Mouse (Mus musculus): Measurements from ENCODE around the gene Syt16. TPM values are rescaled to one million over a fixed set of nuclear protein-coding genes. Genes with fewer than 3 reads are reported as not detected.
A peak's percentile ranks its signal among the peaks of the same experiment; 100 is the strongest.

Syt16 gene
- total RNA-seq, 2 experiments from 2014 or later: 113 TPM

- DNase-seq (ENCODE audit: extremely low spot score in 1 of 2, low spot score in 2 of 2): no peak
- intact Hi-C loops (cut with DNase I): no loop called here
Observed at GRCm38 (mm10) chr12:74272545-74272944, 275.1 kb downstream of the Syt16 start.

GRCm38 (mm10) chr12:74277265-74277664 lies 279.8 kb downstream of the Syt16 start:
- no peak for DNase-seq (ENCODE audit: extremely low spot score in 1 of 2, low spot score in 2 of 2)
- intact Hi-C loops (cut with DNase I): no loop called here

DNA sequence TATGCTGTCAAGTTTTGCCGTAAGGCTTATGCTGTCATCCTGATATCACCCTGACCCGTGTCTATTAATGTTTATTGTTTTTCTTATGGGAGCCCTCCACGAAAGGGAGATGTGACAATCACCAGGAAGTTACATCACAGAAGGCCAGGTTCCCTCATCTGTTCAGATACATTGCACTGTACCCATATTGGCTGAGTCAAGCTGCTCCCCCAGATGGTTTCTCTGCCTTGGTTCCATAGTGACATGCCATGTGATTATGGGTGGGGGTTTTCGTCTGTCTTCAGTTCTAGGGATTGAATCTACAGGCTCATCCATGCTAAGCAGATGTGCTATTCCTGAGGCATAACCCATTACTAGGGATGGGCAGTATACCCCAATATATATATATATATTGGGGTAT lies 283.9 kb downstream of the Syt16 start:
- DNase-seq (ENCODE audit: extremely low spot score in 1 of 2, low spot score in 2 of 2): no peak
- intact Hi-C loops (cut with DNase I): loop anchor here (5.0 to 10.0 kb wide), 2 partner anchors 49 to 107 kb away; no protein-coding TSS in a partner anchor

GRCm38 (mm10) chr12:74282846-74283245 lies 285.4 kb downstream of the Syt16 start:
- DNase-seq (ENCODE audit: extremely low spot score in 1 of 2, low spot score in 2 of 2): peak in 1 of 2 experiments; percentile 45
- intact Hi-C loops (cut with DNase I): loop anchor here (5.0 to 10.0 kb wide), 2 partner anchors 51 to 108 kb away; no protein-coding TSS in a partner anchor

GRCm38 (mm10) chr12:74284020-74284684 lies 286.7 kb downstream of the Syt16 start:
- intact Hi-C loops (cut with DNase I): loop anchor here (5.0 to 10.0 kb wide), 2 partner anchors 52 to 109 kb away; no protein-coding TSS in a partner anchor
- DNase-seq (ENCODE audit: extremely low spot score in 1 of 2, low spot score in 2 of 2): peak; percentile 93 to 95

- intact Hi-C loops (cut with DNase I): loop anchor here (5.0 to 10.0 kb wide), 2 partner anchors 52 to 110 kb away; no protein-coding TSS in a partner anchor
- DNase-seq (ENCODE audit: extremely low spot score in 1 of 2, low spot score in 2 of 2): peak; percentile 63 to 74
Observed at GRCm38 (mm10) chr12:74284685-74285054, 287.2 kb downstream of the Syt16 start.

- no peak for DNase-seq (ENCODE audit: extremely low spot score in 1 of 2, low spot score in 2 of 2)
- intact Hi-C loops (cut with DNase I): loop anchor here (5.0 kb wide), 1 partner anchor 234 kb away; no protein-coding TSS in a partner anchor
Observed at GRCm38 (mm10) chr12:74290983-74291382, 293.5 kb downstream of the Syt16 start.

GRCm38 (mm10) chr12:74293624-74294023 lies 296.2 kb downstream of the Syt16 start:
- DNase-seq (ENCODE audit: extremely low spot score in 1 of 2, low spot score in 2 of 2): no peak

DNA sequence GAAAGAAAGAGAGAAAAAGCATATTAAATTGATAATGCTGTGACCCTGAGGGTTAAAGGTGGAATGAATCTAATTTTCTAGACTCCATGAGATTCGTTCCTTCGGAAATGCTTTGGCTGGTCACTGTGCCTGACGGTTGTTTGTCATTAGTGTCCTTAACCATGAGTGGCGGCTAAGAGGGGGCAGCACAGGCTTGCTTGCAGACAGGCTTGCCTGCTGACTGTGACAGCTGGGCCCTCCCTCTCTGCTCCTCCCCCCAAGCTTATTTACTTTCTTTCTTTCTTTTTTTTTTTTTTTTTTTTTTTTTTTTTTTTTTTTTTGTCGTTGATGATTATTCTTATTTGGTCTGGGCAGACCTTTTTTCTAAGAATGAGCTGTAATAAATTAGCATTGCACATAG lies 298.9 kb downstream of the Syt16 start:
- intact Hi-C loops (cut with DNase I): loop anchor here (5.0 kb wide), 1 partner anchor 589 kb away; no protein-coding TSS in a partner anchor
- DNase-seq (ENCODE audit: extremely low spot score in 1 of 2, low spot score in 2 of 2): no peak

More at GRCm38 (mm10) chr12:74293624-74294023, 296.2 kb downstream of the Syt16 start:
- intact Hi-C loops (cut with DNase I): loop anchor here (5.0 kb wide), 1 partner anchor 236 kb away; no protein-coding TSS in a partner anchor

DNA sequence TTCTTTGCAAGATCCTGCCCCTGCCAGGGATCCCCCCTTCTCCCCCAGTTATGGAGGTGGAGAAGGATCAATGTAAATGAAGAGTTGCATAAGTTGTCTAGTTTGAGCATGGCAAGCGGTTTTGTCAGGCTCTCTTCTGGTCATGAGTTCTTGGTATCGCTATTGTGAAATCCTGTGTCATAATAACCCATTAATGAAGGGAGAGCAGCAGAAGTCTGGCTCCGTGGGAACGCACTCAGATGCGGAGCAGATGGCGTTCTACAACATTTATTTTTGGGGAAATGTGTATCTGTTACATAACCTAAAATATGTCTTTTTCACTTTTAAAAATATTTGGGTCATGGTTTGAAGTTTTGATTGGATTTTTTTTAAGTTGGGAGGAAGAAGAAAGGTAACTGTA lies 304.1 kb downstream of the Syt16 start:
- intact Hi-C loops (cut with DNase I): no loop called here
- no peak for DNase-seq (ENCODE audit: extremely low spot score in 1 of 2, low spot score in 2 of 2)

DNA sequence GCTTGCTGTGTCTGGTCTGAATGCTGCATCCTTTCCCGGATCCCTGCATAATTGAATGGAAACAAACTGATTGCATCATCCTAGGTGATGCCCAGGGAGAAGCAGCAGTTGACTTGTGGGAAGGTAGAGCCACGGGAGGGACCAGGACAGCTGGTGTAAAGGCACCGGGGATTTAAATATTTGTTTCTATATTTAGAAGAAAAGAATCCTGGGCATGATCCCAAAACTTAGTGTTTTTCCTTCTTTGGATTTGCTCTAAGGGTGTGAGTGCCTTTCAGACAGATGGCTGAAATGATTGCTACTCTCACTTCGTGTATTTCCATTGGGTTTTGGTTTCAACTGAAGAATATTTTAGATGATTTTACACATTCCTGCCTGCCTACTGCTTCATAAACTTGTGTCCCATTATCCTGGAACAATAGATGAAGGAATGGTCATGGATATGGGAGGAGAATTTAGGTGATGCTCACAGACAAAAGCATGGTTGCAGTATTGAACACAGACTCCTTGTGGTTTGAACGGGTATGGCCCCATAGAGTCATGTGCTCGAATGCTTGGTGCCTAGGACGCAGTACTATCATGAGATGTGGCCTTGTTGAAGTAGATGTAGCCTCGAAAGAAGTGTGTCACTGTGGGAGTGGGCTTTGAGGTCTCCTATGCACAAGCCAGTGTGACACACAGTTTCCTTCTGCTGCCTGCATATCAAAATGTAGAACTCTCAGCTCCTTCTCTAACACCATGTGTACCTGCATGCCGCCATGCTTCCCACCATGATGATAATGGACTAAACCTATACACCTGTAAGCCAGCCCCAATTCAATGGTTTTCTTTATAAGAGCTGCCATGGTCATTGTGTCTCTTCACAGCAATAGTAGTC lies 306.2 kb downstream of the Syt16 start:
- peak in 1 of 2 experiments; percentile 54 for DNase-seq (ENCODE audit: extremely low spot score in 1 of 2, low spot score in 2 of 2)
- intact Hi-C loops (cut with DNase I): no loop called here

DNA sequence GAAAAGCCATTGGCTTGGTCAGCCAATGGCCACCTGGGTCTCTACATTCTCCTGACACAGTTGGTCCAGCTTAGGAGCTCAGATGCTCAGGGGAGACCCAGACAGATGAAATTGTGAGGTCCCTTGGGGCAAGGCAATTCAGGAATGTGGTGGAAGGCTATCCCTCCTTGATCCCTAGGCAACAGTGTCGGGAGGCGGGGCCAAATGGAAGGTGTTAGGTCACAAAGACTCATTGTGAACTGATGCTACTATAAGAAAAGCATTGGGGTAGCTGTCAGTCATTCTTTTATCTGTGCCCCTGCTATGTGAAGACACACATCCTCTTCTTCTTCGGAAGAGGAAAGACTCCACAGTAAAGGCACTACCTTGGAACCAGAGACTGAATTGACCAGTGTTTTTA lies 315.1 kb downstream of the Syt16 start:
- DNase-seq (ENCODE audit: extremely low spot score in 1 of 2, low spot score in 2 of 2): no peak
- intact Hi-C loops (cut with DNase I): no loop called here

GRCm38 (mm10) chr12:74315221-74315620 lies 317.8 kb downstream of the Syt16 start:
- DNase-seq (ENCODE audit: extremely low spot score in 1 of 2, low spot score in 2 of 2): no peak
- intact Hi-C loops (cut with DNase I): loop anchor here (5.0 kb wide), 1 partner anchor 608 kb away; no protein-coding TSS in a partner anchor

- intact Hi-C loops (cut with DNase I): loop anchor here (5.0 kb wide), 1 partner anchor 609 kb away; no protein-coding TSS in a partner anchor
- no peak for DNase-seq (ENCODE audit: extremely low spot score in 1 of 2, low spot score in 2 of 2)
Observed at GRCm38 (mm10) chr12:74316344-74316973, 319.0 kb downstream of the Syt16 start, which contains the start of gene Gm11042. Gene Gm11042, minus strand, starts transcription at chr12:74316394.

- intact Hi-C loops (cut with DNase I): loop anchor here (5.0 kb wide), 1 partner anchor 610 kb away; no protein-coding TSS in a partner anchor
- DNase-seq (ENCODE audit: extremely low spot score in 1 of 2, low spot score in 2 of 2): peak; percentile 78 to 85
Observed at GRCm38 (mm10) chr12:74316989-74317759, 319.7 kb downstream of the Syt16 start.

DNA sequence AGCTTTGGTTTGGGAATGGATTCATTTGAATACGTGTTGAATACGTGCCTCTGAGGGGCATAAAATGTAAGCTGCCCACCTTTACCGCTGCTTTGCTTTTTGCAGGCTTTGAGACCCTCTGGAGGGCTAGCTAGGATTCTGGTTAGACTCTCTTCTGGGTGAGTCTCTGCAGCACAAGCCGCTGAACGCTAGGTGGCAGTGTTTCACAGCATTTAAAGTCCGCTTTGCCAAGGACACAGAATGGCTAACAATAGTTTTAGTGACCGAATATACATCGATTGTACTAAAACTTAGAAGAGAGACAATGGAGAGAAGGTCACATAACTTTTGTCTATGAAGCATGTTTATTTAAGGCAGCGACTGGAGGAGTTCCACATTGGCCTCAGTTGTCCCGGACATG lies 322.9 kb downstream of the Syt16 start:
- peak; percentile 69 to 76 for DNase-seq (ENCODE audit: extremely low spot score in 1 of 2, low spot score in 2 of 2)
- intact Hi-C loops (cut with DNase I): loop anchor here (5.0 to 10.0 kb wide), 2 partner anchors 1067 to 1324 kb away; no protein-coding TSS in a partner anchor

- intact Hi-C loops (cut with DNase I): loop anchor here (5.0 to 10.0 kb wide), 2 partner anchors 1065 to 1323 kb away; no protein-coding TSS in a partner anchor
- no peak for DNase-seq (ENCODE audit: extremely low spot score in 1 of 2, low spot score in 2 of 2)
Observed at GRCm38 (mm10) chr12:74321981-74322380, 324.5 kb downstream of the Syt16 start.
